Mouse (Mus musculus): ENCODE measurements around the gene Disc1.

The Disc1 gene

DNA sequence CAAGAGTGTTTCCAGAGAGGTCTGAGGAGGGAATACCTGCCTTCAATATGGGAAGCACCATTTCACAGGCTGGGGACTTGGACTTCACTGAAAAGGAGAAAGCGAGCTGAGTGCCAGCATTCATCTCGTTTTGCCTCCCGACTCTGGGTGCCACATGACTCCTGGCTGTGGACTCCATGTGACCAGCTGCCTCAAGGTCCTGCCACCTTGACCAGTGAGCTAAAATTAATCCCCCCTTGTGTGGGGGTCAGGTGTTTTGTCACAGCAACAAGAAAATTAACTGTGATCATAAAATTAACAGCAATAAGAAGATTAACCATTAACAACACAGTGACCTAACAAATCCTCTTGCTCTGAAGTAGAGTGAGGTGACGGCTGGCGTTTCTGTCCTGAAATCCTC is 61.3 kb downstream of the Disc1 start:
- intact Hi-C loops (cut with DNase I), result no loop called here

- intact Hi-C loops (cut with DNase I), result no loop called here
These were observed 62.6 kb downstream of the Disc1 start for GRCm38 (mm10) chr8:125116616-125117015.

GRCm38 (mm10) chr8:125126482-125126881 is 72.5 kb downstream of the Disc1 start:
- intact Hi-C loops (cut with DNase I), result loop anchor here (5.0 kb wide), 1 partner anchor 36 kb away; no protein-coding TSS in a partner anchor

DNA sequence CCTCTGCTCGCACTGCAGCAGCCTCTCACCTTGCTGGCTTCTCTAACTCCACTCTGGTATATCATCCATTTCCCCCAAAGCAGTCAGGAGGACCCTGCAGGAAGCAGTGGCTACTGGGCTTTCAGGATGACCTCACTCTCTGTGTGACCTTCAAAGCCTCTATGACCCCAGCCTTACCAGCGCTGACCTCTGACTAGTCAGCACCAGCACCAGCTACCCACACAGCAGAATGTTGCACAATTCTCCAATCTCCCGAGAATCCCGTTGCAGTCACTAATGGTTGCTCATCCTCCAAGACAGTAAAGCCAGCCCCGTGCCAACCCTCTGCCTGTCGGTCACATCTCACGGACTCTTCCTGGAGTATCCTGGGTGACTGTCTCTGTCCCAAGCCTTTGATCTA is 73.6 kb downstream of the Disc1 start:
- intact Hi-C loops (cut with DNase I), result loop anchor here (5.0 kb wide), 1 partner anchor 35 kb away; no protein-coding TSS in a partner anchor

DNA sequence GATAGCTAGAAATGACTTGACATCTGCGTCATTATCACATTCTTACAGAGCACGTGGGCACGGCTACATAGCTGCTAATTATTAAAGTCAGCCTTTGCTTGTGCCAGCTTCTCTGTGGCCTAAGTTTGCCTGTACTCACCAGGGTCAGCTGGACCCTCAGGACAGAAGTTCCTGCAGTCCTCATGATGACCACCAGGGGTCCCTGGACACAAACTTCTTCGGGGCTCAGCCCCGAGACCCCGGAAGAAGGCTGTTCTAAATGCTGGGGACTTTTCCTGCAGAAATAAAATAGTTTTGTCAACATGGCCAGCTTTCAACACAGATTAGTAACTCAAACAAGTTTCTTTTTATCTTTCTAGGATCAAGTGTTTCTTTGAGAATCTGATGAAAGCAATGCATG is 74.3 kb downstream of the Disc1 start:
- intact Hi-C loops (cut with DNase I), result loop anchor here (5.0 kb wide), 1 partner anchor 34 kb away; no protein-coding TSS in a partner anchor

- intact Hi-C loops (cut with DNase I), result no loop called here
These were observed 76.8 kb downstream of the Disc1 start for GRCm38 (mm10) chr8:125130835-125131234.

GRCm38 (mm10) chr8:125131265-125131664 is 77.3 kb downstream of the Disc1 start:
- intact Hi-C loops (cut with DNase I), result no loop called here

GRCm38 (mm10) chr8:125133685-125134114 is 79.7 kb downstream of the Disc1 start:
- intact Hi-C loops (cut with DNase I), result no loop called here

DNA sequence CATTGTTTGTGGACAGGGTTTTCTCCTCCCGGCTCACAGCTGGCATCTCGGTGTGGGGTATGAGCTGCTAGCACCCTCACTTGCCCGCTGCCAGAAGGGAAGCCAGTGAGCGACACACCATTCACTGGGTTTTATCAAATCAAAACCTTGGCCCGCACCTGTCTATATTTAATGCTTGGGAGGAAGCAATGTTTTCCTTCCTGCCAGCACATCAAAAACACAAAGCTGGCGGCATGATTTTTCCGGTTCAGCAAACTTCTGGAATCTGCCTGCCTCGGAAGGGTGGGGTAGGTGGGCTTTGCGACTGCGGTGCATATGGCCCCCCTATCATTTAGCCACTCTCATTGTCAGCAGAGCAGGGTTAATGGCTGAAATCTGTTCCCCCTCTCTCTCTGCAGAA is 80.9 kb downstream of the Disc1 start:
- intact Hi-C loops (cut with DNase I), result no loop called here

GRCm38 (mm10) chr8:125139689-125140150 is 85.7 kb downstream of the Disc1 start:
- intact Hi-C loops (cut with DNase I), result no loop called here

GRCm38 (mm10) chr8:125140965-125141364 is 87.0 kb downstream of the Disc1 start:
- intact Hi-C loops (cut with DNase I), result no loop called here

- intact Hi-C loops (cut with DNase I), result no loop called here
These were observed 103.1 kb downstream of the Disc1 start for GRCm38 (mm10) chr8:125156863-125157640.

- intact Hi-C loops (cut with DNase I), result no loop called here
These were observed 103.6 kb downstream of the Disc1 start for GRCm38 (mm10) chr8:125157641-125158005.

- intact Hi-C loops (cut with DNase I), result no loop called here
These were observed 105.4 kb downstream of the Disc1 start for GRCm38 (mm10) chr8:125159387-125159786.

DNA sequence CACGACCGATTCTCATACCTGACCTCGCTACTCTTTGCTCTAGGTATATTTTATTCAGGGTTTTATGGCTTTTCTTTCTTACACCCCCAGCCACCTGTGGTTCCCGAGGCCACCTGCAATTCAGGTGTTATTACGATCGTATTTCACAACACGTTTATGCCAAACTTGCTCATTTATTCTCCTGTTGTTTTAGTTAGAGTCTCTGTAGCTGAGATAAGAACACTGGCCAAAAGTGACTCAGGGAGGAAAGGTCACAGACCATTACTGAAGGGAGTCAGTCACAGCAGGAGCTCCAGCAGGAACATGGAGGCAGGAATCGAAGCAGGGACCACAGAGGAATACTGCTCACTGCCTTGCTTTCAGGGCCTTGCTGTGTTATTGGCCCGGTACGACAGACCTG is 109.5 kb downstream of the Disc1 start:
- intact Hi-C loops (cut with DNase I), result loop anchor here (5.0 kb wide), 1 partner anchor 36 kb away; no protein-coding TSS in a partner anchor

DNA sequence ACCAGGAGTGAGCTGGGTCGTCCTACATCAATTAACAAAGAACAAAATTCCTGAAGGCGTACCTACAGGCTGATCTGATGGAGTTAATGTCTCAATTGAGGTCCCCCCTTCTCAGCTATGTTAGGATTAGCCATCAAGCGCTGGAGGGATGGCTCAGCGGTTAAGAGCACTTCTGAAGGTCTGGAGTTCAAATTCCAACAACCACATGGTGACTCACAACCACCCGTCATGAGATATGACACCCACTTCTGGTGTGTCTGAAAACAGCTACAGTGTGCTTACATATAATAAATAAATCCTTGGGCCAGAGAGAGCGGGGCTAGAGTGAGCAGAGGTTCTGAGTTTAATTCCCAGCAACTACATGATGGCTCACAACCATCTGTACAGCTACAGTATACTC is 109.9 kb downstream of the Disc1 start:
- intact Hi-C loops (cut with DNase I), result loop anchor here (5.0 kb wide), 1 partner anchor 37 kb away; no protein-coding TSS in a partner anchor

DNA sequence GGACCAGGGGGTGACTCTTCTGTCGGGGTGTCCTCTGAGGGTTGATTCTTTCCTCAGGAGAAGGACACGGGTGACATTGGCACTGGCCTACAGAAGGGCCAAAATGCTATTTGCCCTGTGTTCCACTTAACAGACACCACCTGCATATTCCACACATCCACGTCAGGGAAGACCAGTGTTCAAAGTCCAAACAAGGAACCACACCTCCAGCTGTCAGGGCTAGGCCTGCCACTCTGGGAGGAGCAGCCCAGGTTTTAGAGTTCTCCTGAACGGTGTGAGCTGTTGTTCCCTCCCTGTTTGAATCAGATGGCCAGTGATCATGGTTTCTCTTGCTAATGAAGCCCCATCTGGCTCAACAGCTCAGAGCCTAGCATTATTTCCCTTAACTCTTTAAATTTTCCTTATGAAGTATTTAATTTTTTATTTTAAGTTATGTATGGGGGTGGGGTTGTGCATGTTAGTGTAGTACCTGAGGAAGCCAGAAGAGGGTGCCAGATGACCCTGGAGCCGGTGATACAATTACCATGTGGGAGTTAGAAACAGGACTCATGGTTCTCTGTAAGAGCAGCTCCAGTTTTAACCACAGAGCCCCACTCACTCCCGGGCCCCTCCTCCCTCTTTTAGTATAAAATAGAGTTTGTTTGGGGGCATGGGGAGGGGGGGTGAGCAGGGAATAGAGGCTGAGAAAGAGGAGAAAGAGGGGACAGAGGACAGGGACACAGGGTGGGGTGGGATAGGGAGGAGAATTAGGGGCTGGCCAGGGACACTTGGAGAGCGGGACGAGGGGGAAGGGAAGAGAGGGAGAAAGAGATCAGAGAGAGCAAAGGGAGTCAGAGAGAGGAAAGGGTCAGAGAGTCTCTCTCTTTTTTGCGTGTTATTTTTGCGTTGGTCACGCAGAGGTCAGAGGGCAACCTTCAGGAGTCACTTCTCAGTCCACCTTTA is 111.8 kb downstream of the Disc1 start:
- intact Hi-C loops (cut with DNase I), result loop anchor here (5.0 kb wide), 1 partner anchor 98 kb away; no protein-coding TSS in a partner anchor

DNA sequence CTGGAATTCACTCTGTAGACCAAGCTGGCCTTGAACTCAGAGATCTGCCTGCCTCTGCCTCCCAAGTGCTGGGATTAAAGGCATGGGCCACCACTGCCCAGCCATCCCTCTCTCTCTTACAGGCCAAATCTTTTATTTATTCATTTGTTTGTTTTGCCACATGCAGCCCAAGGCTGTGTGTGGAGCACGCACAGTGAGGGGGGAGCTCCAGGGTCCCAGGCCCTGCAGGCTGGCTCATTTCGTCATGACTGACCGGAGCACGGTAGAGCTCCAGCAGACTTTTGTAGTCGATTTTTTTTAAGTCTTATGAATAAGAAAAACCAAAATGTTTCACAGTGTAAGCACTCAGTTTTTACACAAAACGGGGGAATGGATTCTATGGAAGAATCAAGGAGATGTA is 112.5 kb downstream of the Disc1 start:
- intact Hi-C loops (cut with DNase I), result loop anchor here (5.0 kb wide), 1 partner anchor 99 kb away; no protein-coding TSS in a partner anchor

DNA sequence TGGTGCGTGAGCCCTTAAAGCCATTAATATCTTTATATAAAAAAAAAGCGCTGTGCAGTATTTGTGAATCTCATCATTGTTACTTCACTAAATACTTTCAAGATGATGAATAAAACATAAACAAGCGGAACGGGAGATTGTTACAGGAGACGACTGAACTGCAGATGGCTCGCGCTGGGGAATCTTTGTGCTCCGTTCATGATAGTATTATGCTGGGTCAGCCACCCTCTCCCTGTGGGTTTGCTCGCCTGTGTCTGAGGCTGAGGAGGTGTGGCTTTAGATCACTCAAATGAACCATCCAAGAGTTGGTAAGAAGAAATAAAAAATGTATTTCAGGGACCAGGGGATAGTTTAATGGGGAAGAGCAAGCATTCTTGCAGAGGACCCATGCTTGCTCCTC is 113.0 kb downstream of the Disc1 start:
- intact Hi-C loops (cut with DNase I), result loop anchor here (5.0 kb wide), 1 partner anchor 100 kb away; no protein-coding TSS in a partner anchor

DNA sequence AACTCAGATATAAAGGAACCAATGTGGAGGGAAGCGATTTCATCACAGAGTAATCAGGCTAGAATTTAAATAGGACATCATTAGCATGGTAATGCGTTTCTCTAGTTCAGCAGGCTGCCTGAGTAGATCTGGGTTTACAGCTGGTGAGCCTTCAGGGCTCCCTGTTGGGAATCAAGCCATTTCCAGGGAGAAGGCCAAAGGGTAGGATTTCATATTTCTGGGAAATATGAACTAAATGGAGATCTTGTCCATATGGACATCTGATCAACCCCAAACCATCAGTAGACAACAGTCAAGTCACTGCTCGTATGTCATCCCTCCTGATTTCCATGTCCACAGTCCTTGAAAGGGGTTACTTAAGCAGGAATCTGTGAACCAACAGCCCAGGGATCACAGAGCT is 115.6 kb downstream of the Disc1 start:
- intact Hi-C loops (cut with DNase I), result loop anchor here (5.0 kb wide), 1 partner anchor 102 kb away; no protein-coding TSS in a partner anchor

DNA sequence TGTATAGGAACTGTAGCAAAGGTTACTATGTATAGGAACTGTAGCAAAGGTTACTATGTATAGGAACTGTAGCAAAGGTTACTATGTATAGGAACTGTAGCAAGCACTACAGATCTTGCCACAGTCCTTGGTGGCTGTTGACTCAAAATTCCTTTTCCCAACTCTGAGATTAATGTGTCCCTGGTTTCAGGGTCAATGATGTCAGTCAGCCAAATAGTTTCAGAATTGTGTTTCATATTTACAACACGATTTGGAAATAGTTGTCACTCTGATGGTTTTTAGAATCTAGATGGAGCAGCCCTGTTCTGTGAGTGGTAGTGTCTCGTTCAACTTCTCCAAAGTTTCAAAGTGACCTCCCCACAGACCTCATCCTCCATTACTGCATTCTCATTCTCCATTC is 117.5 kb downstream of the Disc1 start:
- intact Hi-C loops (cut with DNase I), result no loop called here

GRCm38 (mm10) chr8:125174237-125174636 is 120.2 kb downstream of the Disc1 start:
- intact Hi-C loops (cut with DNase I), result no loop called here

All from adrenal gland (tissue).